Mouse (Mus musculus): ENCODE data around the gene Mex3d.
"Not testable (repeated sequence)": the region's sequence is repeated elsewhere in the genome, so short reads cannot be mapped to it uniquely, and the experiment has no call there.

The Mex3d gene

DNA sequence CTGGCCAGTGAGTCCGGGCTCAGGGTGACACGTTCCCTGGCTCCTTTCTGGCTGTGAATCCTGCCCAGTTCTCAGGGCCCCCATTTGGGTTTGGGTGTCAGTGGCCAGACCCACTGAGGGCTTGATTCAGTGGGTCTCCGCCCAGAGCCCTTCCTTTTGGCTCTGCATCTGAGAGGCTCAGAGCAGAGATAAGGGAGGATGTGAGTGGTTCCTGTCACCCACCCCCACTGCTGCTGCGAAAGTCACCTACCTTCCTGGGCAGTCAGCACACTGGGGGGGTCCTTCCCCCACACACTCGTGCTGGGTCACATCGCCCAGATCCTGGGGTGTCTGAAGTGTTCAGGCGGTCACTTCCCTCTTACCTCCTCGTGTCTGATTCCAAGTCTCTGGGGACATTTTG is 34.7 kb downstream of the Mex3d start:
- no peak for DNase-seq

DNA sequence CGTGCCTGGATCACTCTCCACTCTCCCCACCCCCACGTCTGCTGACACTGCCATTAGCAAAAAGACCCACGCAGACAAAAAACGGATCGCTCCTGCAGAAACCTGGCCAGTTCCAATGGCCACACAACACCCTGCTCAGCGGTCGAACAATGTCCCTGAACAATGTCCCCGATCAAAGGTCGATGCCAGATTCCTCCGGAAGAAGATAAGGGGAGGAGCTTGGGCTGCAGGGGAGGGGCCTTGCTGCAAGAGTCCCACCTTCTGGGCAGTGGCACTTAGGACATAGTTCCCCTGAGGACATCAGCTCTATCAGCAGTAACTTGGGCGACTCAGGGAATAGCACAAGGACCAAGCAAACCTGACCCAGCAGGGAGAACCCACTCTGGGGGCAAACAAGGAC is 35.6 kb downstream of the Mex3d start:
- DNase-seq = peak; percentile 70

DNA sequence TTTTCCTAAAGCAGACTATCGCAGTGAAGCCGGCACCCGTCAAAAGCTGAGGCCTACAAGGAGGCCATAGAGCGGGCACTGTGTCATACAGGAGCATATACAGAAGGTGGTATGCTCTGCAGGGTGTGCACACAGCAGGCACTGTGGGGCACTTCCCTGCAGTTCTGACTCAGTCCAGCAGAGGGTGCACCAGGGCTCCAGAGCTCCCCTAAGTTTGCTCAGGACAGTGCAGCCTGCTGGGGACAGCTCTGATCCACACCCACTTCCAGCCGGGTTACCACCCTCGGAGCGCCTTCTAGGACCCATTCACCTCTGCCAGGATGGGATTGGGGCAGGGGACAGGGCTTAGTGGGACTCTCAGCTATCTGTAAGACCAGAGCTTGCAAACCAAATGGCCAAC is 37.2 kb downstream of the Mex3d start:
- peak; percentile 76 for DNase-seq

DNA sequence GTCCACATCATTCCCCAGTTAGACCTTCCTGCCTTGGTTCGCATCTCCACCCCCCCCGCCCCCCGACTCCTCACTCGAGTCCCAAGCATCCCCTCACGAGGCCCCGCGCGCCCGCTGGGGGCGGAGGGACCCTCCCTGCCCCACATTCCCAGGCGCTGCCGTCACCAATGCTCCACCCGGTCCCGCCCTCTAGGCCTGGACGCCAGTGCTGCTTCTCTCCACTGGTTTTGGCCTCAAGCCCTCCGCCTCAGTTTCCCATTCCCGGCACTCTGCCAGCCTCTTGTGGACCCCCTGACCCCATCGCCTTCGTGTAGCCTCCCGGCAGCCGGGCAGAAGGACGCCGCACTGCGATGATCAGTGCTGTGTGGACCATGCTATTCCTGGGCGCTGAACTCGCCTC is 38.5 kb downstream of the Mex3d start:
- no peak for DNase-seq

DNA sequence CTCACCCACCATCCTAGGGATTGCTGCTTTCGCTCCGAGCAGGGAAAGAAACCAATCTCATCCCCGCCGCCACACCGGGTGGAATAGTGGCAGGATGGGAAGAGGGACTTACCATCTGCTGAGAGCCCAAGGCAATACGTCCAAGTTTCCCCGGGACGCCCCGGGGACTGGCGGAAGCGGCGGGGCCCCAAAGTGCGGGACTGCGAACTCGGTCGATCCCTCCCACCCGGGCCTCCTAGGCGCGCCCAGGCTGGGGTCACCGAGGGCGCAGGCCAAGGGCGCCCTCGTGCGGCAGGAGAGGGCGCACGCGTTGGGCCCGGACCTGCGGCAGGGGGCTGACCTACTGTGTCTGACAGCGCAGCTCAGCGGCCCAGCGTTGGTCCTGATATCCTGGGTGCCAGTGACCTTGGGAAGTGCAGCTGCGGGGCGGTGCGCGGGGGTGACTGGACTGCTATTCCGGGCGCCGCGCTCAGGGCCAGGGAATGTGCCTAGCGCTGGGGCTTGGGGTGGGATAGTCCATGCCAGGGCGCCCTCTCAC is 39.1 kb downstream of the Mex3d start, which contains the start of gene Adamtsl5:
Gene Adamtsl5, minus strand, starts transcription at position 169 of the 538 bp plus-strand sequence.
- no peak for DNase-seq

DNA sequence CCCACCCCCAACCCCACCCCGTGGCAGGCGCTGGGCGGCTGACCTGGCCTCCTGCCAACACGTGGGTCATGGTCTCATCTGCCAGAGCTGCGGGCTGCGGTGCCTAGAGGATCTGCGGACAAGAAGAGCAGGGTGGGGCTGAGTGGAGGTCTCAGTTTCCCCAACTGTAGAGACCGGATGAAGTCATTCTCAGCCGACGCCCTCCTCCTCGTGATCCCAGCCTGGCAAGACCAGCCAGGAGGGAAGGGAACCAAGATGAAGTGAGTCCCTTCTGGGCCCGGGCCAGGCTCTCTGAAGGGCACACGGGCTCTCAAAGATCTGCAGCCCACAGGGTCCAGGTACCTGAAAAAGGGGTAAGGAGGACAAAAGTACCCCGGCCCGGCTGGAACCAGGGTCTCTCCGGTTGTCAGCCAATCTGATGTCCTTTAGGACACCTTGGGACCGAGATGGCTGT is 39.9 kb downstream of the Mex3d start:
- no peak for DNase-seq

DNA sequence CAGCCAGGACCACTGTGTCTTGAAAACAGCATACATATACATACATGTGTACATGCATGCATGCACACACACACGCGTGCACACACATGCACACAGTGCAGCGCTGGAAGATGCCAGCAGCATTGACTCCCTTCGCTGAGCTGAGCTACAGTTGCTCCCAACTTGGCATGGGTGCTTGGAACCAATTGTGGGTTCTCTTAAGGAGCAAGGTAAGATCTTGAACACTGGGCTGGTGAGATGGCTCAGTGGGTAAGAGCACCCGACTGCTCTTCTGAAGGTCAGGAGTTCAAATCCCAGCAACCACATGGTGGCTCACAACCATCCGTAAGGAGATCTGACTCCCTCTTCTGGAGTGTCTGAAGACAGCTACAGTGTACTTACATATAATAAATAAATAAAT is 41.5 kb downstream of the Mex3d start:
- not testable (repeated sequence) for DNase-seq

DNA sequence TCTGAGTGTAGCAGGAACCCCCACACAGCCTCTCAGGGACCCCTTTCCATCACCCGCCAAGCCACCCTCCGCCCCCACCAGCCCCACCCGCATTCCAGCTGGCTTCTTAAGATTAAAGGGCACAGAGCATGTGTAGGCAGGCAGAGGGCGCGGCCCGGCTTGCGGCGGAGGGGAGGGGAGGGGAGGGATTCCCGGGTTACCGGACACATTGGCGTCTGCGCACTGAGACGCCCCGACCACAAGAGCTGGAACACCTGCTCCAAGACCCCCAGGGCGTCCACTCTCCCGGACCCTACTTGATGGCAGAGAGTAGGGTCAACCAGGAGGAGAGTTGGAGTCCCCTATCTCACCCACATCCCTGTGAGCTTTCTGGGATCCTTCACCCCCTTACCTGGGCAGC is 42.3 kb downstream of the Mex3d start:
- no peak for DNase-seq

DNA sequence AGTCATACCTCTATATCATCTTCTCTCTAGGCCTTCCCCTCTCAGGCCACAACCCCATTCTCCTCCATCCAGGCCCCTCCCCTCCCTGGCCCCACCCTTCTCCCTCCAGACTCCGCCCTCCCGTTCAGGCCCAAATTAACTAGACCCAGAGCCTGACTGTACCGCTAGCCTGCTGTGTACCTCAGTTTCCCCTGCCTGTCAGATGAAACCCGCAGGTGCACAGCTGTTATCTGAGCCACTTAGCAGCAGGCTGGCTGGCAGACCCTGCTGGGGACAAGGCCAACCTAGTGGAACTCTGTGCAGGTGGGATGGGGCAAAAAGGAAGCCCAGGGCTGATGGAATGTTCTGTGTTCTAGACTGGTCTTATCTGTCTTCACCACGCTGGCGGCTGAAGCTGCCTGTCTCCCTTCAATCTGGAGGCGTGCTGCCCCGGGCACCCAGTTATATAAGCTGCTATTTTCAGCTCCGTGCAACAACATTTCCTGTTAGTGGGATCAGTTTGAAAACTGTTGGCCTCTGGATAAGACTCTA is 43.3 kb downstream of the Mex3d start:
- no peak for DNase-seq

DNA sequence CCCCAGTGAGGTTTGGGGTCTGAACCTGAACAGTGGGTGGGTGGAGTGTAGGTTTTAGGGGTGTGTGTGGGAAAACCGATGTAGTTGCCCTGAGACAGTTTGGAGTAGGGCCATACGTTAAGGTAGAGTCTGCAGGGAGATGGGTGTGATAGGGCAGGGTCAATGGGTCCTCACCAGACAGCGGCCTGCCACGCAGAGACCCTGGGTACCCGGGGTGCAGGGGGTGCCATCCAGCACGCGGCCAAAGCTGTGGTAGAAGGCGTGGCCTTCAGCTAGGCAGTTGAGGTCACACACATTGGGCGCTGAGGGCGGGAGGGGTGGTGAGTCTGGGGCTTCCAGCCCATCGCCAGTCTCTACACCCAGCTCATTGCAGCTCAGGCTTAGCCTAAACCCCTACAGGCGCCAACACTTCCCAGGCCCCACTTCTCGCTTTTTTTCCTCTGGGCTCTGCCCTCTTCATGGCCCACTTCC is 44.0 kb downstream of the Mex3d start:
- DNase-seq = no peak

DNA sequence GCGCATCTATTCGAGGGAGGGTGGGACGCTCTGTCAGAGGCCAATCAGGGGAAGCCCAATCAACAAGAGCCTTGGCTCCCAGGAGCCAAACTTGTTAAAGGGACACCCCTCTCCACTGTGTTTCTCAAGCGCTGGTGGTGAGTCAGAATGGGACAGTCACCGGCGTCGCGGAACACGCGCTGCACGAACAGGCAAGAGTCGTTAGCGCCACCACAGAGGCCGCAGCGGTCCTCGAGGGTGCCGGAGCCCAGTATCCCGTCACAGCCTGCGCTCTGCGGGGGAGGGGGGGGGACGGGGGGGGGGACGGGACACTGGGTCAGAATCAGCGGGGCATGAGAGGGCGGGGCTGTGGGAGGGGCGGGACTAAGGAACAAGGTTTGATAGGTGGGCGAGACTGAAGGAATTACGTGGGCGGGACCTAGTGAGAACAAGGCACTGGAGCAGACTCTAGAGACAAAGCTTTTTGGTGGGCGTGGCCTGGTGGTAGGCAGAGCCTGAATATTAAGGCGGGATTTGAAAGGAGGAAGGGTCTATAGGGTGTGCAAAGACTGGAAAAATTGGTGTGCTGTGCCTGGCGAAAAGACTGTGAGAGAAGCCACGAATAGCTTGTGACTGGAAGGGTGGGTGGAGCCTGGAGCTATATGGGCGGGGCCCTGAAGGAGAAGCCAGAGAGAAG is 44.6 kb downstream of the Mex3d start:
- DNase-seq = no peak

DNA sequence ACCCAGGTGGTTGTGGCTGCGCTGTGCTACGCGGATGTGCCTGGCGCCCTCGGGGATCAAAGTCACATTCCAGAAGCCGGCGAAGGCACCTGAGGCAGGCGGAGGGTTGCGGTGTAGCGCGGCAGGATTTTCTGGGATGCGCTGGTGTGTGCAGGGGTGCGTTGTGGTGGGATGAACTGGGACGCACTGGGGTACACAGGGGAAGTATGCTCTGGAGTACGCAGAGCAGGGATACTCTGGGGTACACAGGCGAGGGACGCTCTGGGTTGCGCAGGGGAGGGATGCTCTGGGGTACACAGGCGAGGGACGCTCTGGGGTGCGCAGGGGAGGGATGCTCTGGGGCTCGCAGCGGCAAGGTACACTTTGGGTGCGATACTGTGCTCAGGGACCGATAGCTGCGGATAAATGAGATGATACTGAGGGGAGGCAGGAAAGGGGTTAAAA is 45.1 kb downstream of the Mex3d start:
- no peak for DNase-seq

DNA sequence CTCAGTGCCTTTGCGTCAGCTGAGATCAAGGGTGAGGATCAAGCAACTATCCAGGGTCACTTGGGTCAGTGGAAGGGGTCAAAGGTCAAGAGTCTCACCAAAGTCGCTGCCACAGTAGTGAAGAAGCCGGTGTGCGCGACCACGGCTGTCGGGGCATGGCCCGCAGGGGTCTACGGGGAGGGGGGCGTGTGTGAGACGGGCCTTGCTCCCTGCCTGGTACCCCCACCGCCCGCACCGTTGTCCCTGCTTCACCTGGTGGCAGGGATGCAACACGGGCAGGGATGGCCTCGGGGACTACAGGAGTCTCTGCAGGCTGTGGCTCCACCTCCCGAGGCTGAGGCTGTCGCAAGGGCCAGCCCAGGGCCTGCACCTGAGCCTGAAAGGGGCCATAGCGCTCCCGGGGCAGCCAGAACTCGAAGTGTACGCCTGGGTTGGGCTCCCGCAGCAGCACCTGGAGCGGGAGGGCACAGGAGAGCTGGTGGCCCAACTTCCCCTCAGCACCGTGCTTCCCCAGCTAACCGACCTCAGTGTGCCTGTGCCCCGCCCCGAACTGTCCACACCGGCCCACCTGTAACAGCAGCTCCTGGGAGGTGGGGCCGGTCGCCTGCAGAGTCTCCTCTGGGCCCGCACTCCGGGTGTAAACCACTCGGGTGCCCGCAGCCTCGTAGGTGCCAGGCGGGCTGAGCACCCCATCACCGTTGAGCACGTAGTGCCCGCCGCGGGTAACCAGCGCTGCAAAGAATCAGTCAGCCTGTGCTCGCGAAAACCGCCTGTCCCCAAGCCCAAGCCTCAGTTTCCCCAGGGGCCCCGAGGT is 45.8 kb downstream of the Mex3d start:
- DNase-seq = no peak

DNA sequence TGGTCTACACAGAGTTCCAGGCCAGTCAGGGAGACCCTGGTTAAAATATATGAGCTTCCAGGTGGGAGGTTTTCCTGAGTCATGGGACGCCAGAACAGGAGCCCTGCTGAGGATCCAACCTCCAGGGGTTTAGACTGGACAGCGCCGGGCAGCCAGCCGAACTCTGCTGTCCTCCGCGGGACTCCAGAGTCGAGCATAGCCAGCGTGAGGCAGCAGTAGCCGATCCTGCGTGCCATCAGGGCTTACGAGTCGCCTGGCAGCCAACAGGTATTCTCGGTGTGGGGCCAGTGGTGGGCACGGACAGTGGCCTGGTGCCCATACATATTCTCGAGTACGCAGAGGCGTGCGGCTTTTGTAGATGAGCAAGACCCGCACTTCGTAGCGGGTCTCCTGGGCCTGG is 46.4 kb downstream of the Mex3d start:
- DNase-seq = no peak

DNA sequence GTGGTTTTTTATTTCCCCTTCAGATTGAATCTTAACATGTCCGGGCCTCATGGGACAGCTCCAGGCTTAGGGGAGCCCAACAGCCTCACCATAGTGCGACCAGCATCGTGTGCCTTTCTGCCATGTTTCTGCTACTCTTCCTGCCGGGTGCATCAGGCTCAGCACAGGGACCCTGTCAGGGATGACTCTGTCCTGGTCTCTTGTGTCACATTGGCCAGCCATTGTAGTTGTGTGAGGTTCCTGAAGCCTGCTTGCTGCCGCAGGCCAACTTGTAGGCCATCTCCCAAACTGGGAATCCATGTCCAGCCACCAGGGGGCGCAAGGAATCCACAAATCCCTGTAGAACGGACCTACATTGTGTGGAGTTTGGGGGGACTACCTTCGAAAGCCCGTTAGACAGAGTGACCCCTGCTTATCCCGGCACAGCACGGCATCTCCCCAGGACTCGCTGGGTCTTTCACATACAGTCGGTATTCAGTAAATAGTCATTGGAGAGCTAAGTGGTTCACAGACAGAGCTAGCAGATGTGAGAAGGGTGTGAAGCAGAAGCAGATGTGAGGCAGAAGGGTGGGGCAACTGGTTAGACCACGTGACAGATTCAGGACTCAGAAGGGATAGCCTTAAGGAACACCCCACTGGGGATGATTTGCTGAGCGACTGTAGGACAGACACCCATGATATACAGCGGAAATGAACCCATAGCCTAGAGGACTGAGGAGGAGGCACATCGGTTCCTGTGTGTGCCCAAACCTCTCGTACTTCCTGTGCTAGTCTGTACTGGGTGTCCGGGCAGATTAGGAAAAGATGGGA is 47.3 kb downstream of the Mex3d start:
- DNase-seq = peak; percentile 73

DNA sequence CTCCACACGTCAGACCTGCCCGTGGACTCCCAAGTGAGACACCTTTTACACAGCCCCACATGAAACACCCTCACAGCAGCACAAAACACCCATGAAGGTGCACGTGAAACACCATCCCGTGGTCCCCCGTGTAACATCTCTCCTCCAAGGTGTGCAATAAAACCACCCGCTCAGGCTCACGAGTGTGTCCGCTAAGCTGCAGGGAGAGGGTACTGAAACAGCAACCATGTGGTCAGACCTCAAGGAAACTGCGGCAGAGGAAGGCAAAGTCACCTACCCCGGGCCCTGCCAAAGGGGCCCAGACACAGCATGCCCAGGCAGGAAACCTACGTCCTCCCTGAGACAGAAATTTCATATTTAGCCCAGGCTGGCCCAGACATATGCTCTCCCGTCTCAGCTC is 51.2 kb downstream of the Mex3d start:
- no peak for DNase-seq

DNA sequence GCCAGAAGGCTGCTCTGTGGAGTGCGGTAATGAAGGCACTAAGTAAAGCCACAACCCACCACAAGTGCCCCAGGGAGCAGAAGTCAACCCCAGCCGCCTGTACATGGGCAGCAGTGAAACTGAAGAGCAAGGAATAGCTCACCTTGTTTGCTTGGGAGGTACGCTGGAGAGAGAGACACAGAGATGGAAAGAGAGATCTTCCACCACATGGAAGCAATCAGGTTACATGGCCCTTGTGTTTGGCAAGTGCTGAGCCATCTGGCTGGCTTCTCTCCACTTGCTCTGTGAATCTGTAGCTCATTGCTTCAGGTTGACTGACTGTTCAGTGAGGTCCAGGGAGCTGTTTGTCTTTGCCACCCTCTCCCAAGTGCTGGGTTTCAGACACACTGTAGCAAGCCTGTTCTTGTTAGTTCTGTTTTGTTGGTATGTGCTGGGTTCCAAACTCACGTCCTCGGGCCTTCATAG is 54.9 kb downstream of the Mex3d start:
- no peak for DNase-seq

DNA sequence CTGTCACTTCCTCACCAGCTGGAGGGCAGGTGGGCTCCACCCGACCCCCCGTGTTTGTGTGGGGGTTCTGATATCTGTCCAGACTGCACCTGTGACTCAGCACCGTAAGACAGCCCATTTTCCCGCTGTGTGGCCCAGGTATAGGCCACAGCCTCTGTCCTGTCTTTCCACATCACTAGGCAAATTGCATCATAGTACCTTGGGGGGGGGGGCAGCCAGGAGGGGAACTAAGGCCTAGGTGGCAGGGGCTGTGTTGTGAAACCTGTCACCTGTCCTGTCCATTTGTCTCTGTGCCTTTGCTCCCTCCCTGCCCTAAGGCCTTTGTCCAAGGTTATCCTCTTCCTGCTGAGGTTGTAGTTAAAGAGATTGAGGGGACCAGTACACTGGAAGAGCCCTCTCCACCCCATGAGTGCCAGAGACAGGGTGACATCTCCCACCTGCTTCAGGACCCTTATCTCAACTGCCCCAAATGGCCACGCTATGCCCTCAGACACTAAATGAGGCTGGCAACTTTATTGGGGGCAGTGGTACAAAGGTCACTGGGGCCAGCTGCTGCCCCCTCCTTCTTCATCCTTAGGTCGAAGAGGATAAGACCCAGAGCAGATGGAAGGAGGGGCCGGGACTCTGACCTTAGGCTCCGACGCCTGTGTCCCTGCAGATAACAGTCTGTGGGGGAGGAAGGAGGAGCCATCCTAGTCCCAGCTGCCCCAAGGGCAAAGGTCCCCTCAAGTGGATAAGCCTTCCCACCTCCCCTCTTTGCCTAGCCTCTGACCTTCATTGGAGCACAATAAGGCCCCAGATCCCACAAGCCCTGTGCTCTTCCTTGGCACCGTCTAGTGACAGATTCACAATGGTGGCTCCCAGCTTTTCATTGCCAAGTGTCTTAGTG is 55.6 kb downstream of the Mex3d start:
- peak; percentile 47 for DNase-seq

DNA sequence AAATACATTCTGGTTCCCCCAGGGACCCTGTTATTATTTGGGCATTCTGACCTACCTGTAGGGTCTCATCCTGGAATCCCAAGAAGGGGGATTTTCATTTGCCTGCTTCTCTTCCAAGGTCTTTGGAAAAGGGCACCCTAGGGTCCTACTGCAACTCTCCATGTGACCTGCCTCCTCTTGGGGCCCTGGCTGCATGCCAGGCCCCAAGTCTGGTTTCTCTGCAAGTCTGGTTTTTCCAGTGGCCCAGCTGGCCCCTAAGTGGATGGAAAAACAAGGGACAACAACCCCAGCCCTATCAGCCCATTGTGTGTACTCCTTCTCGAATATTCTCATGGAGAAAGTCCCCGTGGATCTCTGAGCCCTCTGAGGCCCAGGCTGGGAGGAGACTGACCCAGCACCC is 56.6 kb downstream of the Mex3d start:
- DNase-seq = no peak
